In the genomic region with DNA sequence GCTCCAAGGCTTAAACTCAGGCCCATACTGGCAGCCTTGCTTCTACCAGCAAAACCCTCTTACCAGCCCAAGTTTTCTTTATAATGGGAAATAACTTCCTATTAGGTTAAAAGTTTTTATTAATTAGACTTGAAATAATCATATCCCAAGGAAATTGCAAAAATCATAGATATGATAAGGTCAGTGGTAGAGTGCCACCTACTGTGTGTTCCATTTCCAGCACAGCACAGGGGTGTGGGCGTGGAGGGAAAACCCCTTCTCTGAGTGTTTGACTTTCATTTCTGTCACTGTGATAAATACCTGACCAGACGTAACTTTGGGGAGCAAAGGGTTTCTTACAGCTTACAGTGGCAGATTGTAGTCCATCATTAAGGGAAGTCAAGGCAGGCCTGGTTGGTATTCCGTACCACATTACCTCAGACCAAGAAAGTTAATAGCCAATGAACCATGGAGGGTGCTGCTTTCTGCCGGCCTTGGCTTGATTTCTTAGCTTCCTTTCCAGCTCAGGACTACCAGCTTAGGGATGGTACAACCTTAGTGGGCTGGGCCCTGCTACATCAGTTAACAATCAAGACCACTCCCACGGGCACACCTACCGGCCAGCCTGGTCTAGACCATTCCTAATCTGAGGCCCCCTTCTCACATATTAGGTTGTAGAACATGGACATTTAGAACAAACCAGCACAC, we compare ENCODE assay signal across 18 mouse cellular contexts. TPM values are rescaled to one million over a fixed set of nuclear protein-coding genes. Genes with fewer than 3 reads are reported as not detected.
DNase-seq lines count a peak whose midpoint lies in the region; ATAC-seq and TF ChIP-seq lines count a peak whose summit lies in the region.
"Had no signal": no experiment of that assay in that cellular context is flagged by ENCODE, and none has a peak within 500 bp of the region (broad histone marks: within the 10 kb centered on the region; RNA-seq: fewer than 3 reads in every experiment).

No protein-coding gene starts in this region.

- no peak overlapping the region for H3K27ac ChIP-seq in gastrocnemius, adult 2 months
- H3K27ac ChIP-seq in kidney, postnatal 0 days = no peak overlapping the region
- H3K27ac ChIP-seq: embryonic facial prominence, embryonic 13.5 days; intestine, embryonic 15.5 days; limb, embryonic 13.5 days; liver, embryonic 14.5 days; midbrain, embryonic 15.5 days had no signal

- ATAC-seq in kidney, postnatal 0 days (replicated peaks; ENCODE audit: low FRiP score, low read depth) = peak; percentile 69
- ATAC-seq: forebrain, postnatal 0 days; intestine, embryonic 15.5 days; midbrain, embryonic 15.5 days; Patski had no signal

- H3K4me2 ChIP-seq in kidney, postnatal 0 days (ENCODE audit: low read length) = no peak overlapping the region
- H3K4me2 ChIP-seq: embryonic facial prominence, embryonic 13.5 days; intestine, embryonic 15.5 days; limb, embryonic 13.5 days; midbrain, embryonic 15.5 days had no signal

- H3K4me1 ChIP-seq in kidney, postnatal 0 days (replicated peaks; ENCODE audit: insufficient read depth, low read length) = no peaks in the 10 kb centered on the region
- H3K4me1 ChIP-seq: intestine, embryonic 15.5 days; limb, embryonic 13.5 days; midbrain, embryonic 15.5 days had no signal

- 60% methylated on average over 6 of the region's 6 CpGs for WGBS in kidney, postnatal 0 days

- no peaks in the 10 kb centered on the region for H3K27me3 ChIP-seq in kidney, postnatal 0 days (ENCODE audit: insufficient read depth, low read length)
- H3K27me3 ChIP-seq: embryonic facial prominence, embryonic 13.5 days; intestine, embryonic 15.5 days; limb, embryonic 13.5 days; midbrain, embryonic 15.5 days; Patski had no signal

- intact Hi-C loops in gastrocnemius, adult 2 months (cut with DNase I) = no loop called here

- H3K9ac ChIP-seq in kidney, postnatal 0 days (ENCODE audit: low read depth, low read length) = no peak overlapping the region
- H3K9ac ChIP-seq: embryonic facial prominence, embryonic 13.5 days; forebrain, postnatal 0 days; intestine, embryonic 15.5 days; limb, embryonic 13.5 days; liver, embryonic 14.5 days; midbrain, embryonic 15.5 days had no signal

- TF ChIP-seq CTCF in gastrocnemius, adult 2 months (IDR thresholded peaks at IDR 0.05) = 0 out of 2 replicates have a peak, but pooled peaks have one; percentile 0
- TF ChIP-seq CTCF in kidney, postnatal 0 days (IDR thresholded peaks at IDR 0.05; ENCODE audit: low read depth) = no peak

- no peak overlapping the region for H3K4me3 ChIP-seq in gastrocnemius, adult 2 months
- H3K4me3 ChIP-seq in kidney, postnatal 0 days (replicated peaks; ENCODE audit: low read depth, low read length) = no peak overlapping the region
- H3K4me3 ChIP-seq: embryonic facial prominence, embryonic 13.5 days; intestine, embryonic 15.5 days; limb, embryonic 13.5 days; midbrain, embryonic 15.5 days had no signal

- no peak for DNase-seq in gastrocnemius, adult 2 months
- DNase-seq in gastrocnemius, postnatal 4 days (ENCODE audit: low spot score in 2 of 2) = no peak
- no peak for DNase-seq in kidney, postnatal 0 days (ENCODE audit: low spot score)
- no peak for DNase-seq in kidney, postnatal 36 days
- peak; percentile 73 for DNase-seq in CD4-positive helper T cell, adult 2 months (ENCODE audit: low read depth, low spot score)
- peak; percentile 11 to 15 for DNase-seq in kidney, postnatal 4 days
- no peak for DNase-seq in adrenal gland, postnatal 10 days
- DNase-seq in frontal cortex, postnatal 14 days (ENCODE audit: low spot score in 2 of 2) = no peak
- DNase-seq: cerebellum, adult 9-11 months; forebrain, postnatal 0 days; gastrocnemius, postnatal 10 days; right cerebral cortex, adult 18-20 months had no signal

- no peaks in the 10 kb centered on the region for H3K36me3 ChIP-seq in kidney, postnatal 0 days (ENCODE audit: insufficient read depth, low read length)
- H3K36me3 ChIP-seq: intestine, embryonic 15.5 days had no signal

- no peaks in the 10 kb centered on the region for H3K9me3 ChIP-seq in kidney, postnatal 0 days (replicated peaks; ENCODE audit: low read length)
- H3K9me3 ChIP-seq: embryonic facial prominence, embryonic 13.5 days; intestine, embryonic 15.5 days; limb, embryonic 13.5 days; midbrain, embryonic 15.5 days had no signal

RNA-seq across cellular contexts. Expression of gene Lmln, which starts 10.7 kb away (rescaled TPM):
- total RNA-seq in gastrocnemius, adult 2 months (2021) = 1 to 10 TPM; 2.1 to 2.8 TPM
- 1 to 10 TPM; 3.6 to 5.5 TPM for total RNA-seq in gastrocnemius, postnatal 4 days (2021)
- polyA plus RNA-seq in kidney, postnatal 0 days (2015; fragmentation: Nextera tagmentation; extraction: Ambion mirVana) = 0.95 and 2.2 TPM in 2 replicates
- 1 to 10 TPM; 5.5 to 9.9 TPM for total RNA-seq in adrenal gland, postnatal 10 days (2021)

RNA-seq across cellular contexts. Expression of gene Rpl35a, which starts 16.8 kb away (rescaled TPM):
- 100 to 1,000 TPM; 217 to 291 TPM for total RNA-seq in gastrocnemius, adult 2 months (2021)
- 100 to 1,000 TPM; 506 to 544 TPM for total RNA-seq in gastrocnemius, postnatal 4 days (2021)
- 1,032 and 1,181 TPM in 2 replicates for polyA plus RNA-seq in kidney, postnatal 0 days (2015; fragmentation: Nextera tagmentation; extraction: Ambion mirVana)
- 100 to 1,000 TPM; 635 to 640 TPM for total RNA-seq in adrenal gland, postnatal 10 days (2021)

RNA-seq across cellular contexts. Expression of gene Iqcg, which starts 17.0 kb away (rescaled TPM):
- total RNA-seq in gastrocnemius, adult 2 months (2021) = 1 to 10 TPM; 2.0 to 3.0 TPM
- 1 to 10 TPM; 2.1 to 2.2 TPM for total RNA-seq in gastrocnemius, postnatal 4 days (2021)
- 5.4 and 6.1 TPM in 2 replicates for polyA plus RNA-seq in kidney, postnatal 0 days (2015; fragmentation: Nextera tagmentation; extraction: Ambion mirVana)
- total RNA-seq in adrenal gland, postnatal 10 days (2021) = 1 to 10 TPM; 2.4 to 3.1 TPM

Comparison
In these comparisons a context has a peak if more than half of its experiments do, and no peak if none do; other contexts are left out.
1. DNase-seq: peak in CD4-positive helper T cell, adult 2 months (single experiment) and kidney, postnatal 4 days (2 of 2); none in gastrocnemius, adult 2 months (single experiment), gastrocnemius, postnatal 4 days (0 of 2), kidney, postnatal 0 days (single experiment), kidney, postnatal 36 days (0 of 2), adrenal gland, postnatal 10 days (single experiment) and frontal cortex, postnatal 14 days (0 of 2).